Mouse (Mus musculus) limb, embryonic 13.5 days (tissue): ENCODE measurements around the gene Cd22. TPM values are rescaled to one million over a fixed set of nuclear protein-coding genes. Genes with fewer than 3 reads are reported as not detected.

Experiments used
- ATAC-seq: fragments of 200-750 bp; cut with Nextera tagmentation; 2 replicates; pipeline ENCODE4 v1.8.0; 2017; ENCODE audit warnings: low read depth, moderate number of reproducible peaks, moderate TSS enrichment; ENCODE audit not compliant: low FRiP score
- H3K27ac ChIP-seq: fragments of 300-500 bp; sonication (generic); 2 replicates; pipeline ENCODE4 v1.5.1; 2015; ENCODE audit warnings: inconsistent platforms, mild to moderate bottlenecking, moderate library complexity
- H3K27me3 ChIP-seq: fragments of 300-500 bp; sonication (generic); 2 replicates; pipeline ENCODE4 v1.6.1; 2015; ENCODE audit warnings: mild to moderate bottlenecking, inconsistent platforms
- H3K36me3 ChIP-seq: fragments of 300-500 bp; sonication (generic); 2 replicates; pipeline ENCODE4 v1.6.1; 2015; ENCODE audit warnings: inconsistent platforms, mild to moderate bottlenecking, moderate library complexity
- H3K4me1 ChIP-seq: fragments of 300-500 bp; sonication (generic); 2 replicates; pipeline ENCODE4 v1.6.1; 2015; ENCODE audit warnings: inconsistent platforms
- H3K4me2 ChIP-seq: fragments of 300-500 bp; sonication (generic); replicated peaks from 2 replicates; pipeline ENCODE4 v1.6.1; 2015; ENCODE audit warnings: inconsistent platforms, mild to moderate bottlenecking, moderate library complexity
- H3K4me3 ChIP-seq: fragments of 300-500 bp; sonication (generic); 2 replicates; pipeline ENCODE4 v1.5.1; 2015; ENCODE audit warnings: moderate library complexity, mild to moderate bottlenecking, inconsistent platforms
- H3K9ac ChIP-seq: fragments of 300-500 bp; sonication (generic); 2 replicates; pipeline ENCODE4 v1.6.1; 2015; ENCODE audit warnings: mild to moderate bottlenecking, inconsistent platforms
- H3K9me3 ChIP-seq: fragments of 300-500 bp; sonication (generic); 2 replicates; pipeline ENCODE4 v1.6.1; 2016; ENCODE audit warnings: inconsistent platforms
- WGBS: fragments of 180-500 bp; shearing (Covaris S2); methylation state at CpG from one replicate; pipeline ENCODE4 v1.1.7; 2015; 5-methylcytosine and 5-hydroxymethylcytosine counted together
- polyA plus RNA-seq: library from polyadenylated mRNA; unstranded; fragments of >200 nt; fragmentation: Nextera tagmentation; extraction: Ambion mirVana; gene quantifications from 2 replicates; pipeline ENCODE4 v1.2.1, GENCODE M21; 2015

Gene Cd22
- polyA plus RNA-seq, 1 experiment from 2014 or later, result 0.09 TPM

DNA sequence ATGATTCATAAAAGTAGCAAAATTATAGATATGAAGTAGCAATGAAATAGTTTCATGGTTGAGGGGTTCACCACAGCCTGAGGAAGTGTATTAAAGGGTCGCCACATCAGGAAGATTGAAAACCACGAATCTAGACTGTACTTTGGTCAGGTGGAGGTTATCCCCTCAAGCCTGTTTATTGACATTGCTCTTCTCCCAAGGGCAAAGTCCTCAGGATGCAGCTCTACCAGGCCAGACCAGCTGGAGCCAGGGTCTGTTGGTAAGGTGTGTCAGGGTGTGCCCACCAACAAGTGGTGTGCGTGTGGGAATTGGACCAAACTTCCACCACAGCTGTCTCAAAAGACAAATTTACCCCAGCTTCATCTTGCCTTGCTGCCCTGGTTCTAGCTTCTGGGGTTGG lies 15.1 kb upstream of the Cd22 start:
- 84% methylated on average over 3 of the region's 3 CpGs for WGBS
- ATAC-seq, result no peak
- no peak overlapping the region for H3K4me3 ChIP-seq
- H3K4me2 ChIP-seq, result no peak overlapping the region
- H3K9ac ChIP-seq, result no peak overlapping the region
- H3K27ac ChIP-seq, result no peak overlapping the region
- peaks cover 5% of the 10 kb centered on the region; the same call in 1 of the 2 replicates for H3K4me1 ChIP-seq
- H3K36me3 ChIP-seq, result no peaks in the 10 kb centered on the region
- no peaks in the 10 kb centered on the region for H3K27me3 ChIP-seq
- no peaks in the 10 kb centered on the region for H3K9me3 ChIP-seq

DNA sequence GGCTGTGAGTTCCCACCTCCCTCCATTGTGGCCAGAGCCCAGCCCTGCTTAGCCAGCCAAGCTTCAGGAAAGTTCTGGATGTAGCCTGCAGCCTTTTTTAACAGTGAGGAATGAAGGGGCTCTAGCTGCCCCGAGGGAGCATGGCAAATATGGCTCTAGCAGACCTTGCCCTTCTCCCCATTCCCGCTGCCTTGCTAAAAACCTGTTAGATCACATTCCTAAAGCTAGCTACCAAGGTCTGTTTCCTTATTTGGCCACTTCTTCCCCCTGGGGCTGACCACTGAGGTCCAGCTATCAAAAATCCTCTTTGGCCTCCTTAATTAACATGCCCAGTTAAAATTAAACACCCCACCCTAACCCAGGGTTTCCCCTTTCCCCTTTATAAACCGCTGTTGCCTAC lies 12.4 kb upstream of the Cd22 start:
- no peak overlapping the region for H3K4me2 ChIP-seq
- H3K9me3 ChIP-seq, result no peaks in the 10 kb centered on the region
- H3K27ac ChIP-seq, result no peak overlapping the region
- WGBS, result 58% methylated on average over 3 of the region's 3 CpGs
- H3K9ac ChIP-seq, result no peak overlapping the region
- no peaks in the 10 kb centered on the region for H3K27me3 ChIP-seq
- H3K4me3 ChIP-seq, result no peak overlapping the region
- H3K4me1 ChIP-seq, result no peaks in the 10 kb centered on the region
- no peaks in the 10 kb centered on the region for H3K36me3 ChIP-seq
- ATAC-seq, result no peak

DNA sequence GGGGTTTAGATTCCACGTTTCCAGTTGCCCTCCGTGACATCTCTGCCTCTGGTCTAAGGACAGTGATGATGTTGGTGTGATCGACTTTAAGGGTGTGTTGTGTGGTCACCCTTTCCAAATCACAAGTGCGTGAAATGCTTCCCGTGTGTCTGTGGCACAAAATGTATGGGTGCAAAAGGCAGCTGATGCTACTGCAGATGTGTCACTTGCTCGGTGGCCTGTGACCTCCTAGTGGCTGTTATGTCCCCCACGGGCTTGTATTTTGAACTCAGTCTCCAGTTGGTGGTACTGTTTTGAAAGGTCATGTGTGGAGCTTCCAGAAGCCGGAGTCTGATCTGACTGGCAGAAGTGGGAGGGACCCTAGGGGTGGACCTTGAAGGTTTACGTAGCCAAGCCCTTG lies 11.6 kb upstream of the Cd22 start:
- WGBS, result 79% methylated on average over 9 of the region's 9 CpGs
- Histone ChIP-seq H3K9ac (no peak overlapping the region), H3K9me3 (no peaks in the 10 kb centered on the region), H3K27me3 (no peaks in the 10 kb centered on the region), H3K4me1 (no peaks in the 10 kb centered on the region), H3K27ac (no peak overlapping the region), H3K4me3 (no peak overlapping the region), H3K4me2 (no peak overlapping the region), H3K36me3 (no peaks in the 10 kb centered on the region)
- no peak for ATAC-seq

DNA sequence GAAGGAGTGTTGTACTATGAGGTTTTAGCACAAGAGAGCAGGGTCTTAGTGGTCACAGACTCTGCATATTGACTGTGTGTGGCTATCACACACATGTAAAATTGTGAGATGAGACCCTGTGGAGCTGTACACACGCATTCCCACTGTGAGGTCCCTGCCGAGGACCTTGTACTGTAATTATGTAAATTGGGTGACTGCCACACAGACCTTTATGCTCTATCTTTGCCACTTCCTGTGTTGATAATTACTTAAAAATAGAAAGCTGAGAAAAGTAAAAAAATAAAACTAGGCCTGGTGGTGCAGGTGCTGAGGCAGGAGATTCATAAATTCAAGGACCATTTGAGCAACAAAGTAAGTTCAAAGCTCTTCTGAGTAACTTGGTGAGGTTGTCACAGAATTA lies 10.5 kb upstream of the Cd22 start:
- no peak overlapping the region for H3K4me3 ChIP-seq

DNA sequence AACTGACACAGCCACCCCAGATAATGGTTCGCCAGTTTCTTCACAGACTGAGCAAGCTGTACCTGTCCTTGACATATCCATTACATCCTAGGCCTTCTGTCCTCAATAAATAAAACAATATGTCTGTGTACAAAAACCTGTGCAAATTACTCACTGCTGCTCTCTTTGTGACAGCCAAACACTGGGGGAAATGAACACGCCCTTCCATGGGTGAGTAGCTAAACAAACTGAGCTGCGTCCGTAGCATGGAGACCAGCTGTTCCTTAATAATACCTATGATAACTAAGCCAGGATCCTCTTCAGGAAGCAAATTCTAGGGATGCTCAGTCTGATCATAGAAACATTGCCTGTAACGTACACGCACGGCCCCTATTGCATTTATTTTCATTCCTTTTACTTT lies 8.6 kb upstream of the Cd22 start:
- H3K9ac ChIP-seq, result no peak overlapping the region
- no peaks in the 10 kb centered on the region for H3K9me3 ChIP-seq
- H3K36me3 ChIP-seq, result no peaks in the 10 kb centered on the region
- H3K27ac ChIP-seq, result no peak overlapping the region
- H3K4me2 ChIP-seq, result no peak overlapping the region
- H3K4me1 ChIP-seq, result no peaks in the 10 kb centered on the region
- ATAC-seq, result no peak
- 84% methylated on average over 7 of the region's 7 CpGs for WGBS
- H3K27me3 ChIP-seq, result no peaks in the 10 kb centered on the region
- no peak overlapping the region for H3K4me3 ChIP-seq

More for the DNA sequence above, 10.5 kb upstream of the Cd22 start:
- WGBS, result 60% methylated on average over 2 of the region's 2 CpGs
- H3K36me3 ChIP-seq, result no peaks in the 10 kb centered on the region
- H3K27ac ChIP-seq, result no peak overlapping the region
- H3K9ac ChIP-seq, result no peak overlapping the region
- no peaks in the 10 kb centered on the region for H3K4me1 ChIP-seq
- no peak overlapping the region for H3K4me2 ChIP-seq
- H3K27me3 ChIP-seq, result no peaks in the 10 kb centered on the region
- no peaks in the 10 kb centered on the region for H3K9me3 ChIP-seq
- ATAC-seq, result no peak

DNA sequence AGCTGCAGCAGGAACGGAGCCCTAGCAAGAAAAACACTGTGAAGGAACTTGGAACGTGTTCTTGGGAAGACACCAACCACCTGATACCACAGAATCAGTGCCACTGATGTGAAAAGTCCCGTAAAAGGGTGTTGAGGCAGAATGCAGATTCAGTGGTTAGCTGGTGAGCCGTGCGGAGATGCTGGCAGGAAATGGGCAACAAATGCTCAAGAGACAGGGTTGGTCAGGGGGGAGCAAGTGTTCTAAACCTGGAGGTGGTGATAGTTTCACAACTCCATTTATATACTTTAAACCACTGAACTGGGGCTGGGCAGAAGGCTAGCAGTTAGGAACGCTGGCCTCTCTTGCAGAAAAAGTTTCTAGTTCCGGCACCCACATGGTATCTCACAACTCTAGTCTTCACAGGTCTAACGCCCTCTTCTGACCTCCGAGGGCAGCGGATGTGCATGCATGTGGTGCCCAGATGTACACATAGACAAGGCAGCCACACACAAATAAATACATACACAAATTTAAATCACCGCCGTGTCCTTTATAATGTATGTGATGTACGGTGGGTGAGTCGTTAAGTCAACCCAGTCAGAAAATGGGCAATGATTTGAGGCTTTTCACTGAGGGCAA lies 7.5 kb upstream of the Cd22 start:
- Histone ChIP-seq H3K9ac (no peak overlapping the region), H3K4me3 (no peak overlapping the region), H3K9me3 (no peaks in the 10 kb centered on the region), H3K4me1 (no peaks in the 10 kb centered on the region), H3K36me3 (no peaks in the 10 kb centered on the region), H3K27me3 (no peaks in the 10 kb centered on the region), H3K27ac (no peak overlapping the region), H3K4me2 (no peak overlapping the region)
- WGBS, result 78% methylated on average over 14 of the region's 14 CpGs
- no peak for ATAC-seq

DNA sequence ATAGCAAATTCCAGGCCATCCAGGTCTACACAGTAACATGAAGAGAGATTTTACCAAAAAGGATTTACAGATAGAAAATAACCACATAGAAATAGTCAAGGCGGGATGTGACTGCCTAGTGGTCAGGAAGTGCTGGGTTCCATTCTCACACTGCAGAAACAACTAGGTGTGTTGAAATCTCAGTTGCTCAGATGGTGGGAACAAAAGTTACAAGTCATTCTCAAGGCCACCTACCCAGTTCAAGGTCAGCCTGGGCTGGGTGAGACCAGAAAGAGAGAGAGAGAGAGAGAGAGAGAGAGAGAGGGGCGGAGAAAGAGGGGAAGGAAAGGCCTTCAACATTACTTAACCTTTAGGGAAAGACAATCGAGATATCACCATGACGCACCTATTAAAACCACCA lies 6.7 kb upstream of the Cd22 start:
- Histone ChIP-seq H3K27ac (no peak overlapping the region), H3K27me3 (no peaks in the 10 kb centered on the region), H3K4me3 (no peak overlapping the region), H3K36me3 (no peaks in the 10 kb centered on the region), H3K9ac (no peak overlapping the region), H3K9me3 (no peaks in the 10 kb centered on the region), H3K4me2 (no peak overlapping the region), H3K4me1 (no peaks in the 10 kb centered on the region)
- 84% methylated on average over 4 of the region's 4 CpGs for WGBS
- ATAC-seq, result no peak

DNA sequence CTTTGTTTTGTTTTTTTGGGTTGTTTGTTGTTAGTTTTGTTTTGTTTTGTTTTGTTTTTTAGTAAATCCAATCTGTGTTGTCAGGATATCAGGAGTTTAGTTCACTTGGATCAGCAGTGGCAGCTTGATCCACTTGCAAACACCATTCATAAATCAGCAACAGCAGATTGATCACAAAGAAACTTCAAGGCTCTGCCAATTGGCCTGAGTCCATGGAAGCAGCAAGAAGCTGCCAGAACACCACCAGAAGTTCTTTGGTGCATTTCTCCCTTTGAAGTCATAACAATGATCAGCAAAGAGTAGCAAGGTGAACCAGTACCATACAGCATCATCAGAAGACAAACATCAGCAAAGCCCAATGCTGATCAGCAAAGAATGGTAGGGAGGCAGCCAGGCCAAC lies 3.9 kb upstream of the Cd22 start:
- Histone ChIP-seq H3K27me3 (no peaks in the 10 kb centered on the region), H3K9me3 (no peaks in the 10 kb centered on the region)
- ATAC-seq, result no peak

DNA sequence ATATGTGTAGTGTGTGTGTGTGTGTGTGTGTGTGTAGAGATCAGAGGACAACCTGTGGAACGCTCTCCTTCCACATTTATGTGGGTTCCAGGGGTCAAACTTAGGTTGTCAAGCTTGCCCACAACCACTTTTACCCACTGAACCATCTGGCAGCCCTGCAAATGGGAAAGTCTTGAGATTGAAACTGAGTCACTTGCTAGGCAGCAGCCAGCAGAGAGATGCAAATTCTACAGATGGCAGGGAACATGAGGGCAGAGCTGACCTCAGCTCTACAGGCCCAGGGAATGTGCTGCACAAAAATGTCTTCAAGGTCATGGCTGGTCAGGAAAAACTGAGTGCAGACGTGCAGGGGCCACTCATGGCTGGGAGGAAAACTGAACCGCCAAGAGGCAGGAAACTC lies 1.2 kb upstream of the Cd22 start:
- WGBS, result 79% methylated on average over 3 of the region's 3 CpGs
- H3K9ac ChIP-seq, result no peak overlapping the region
- H3K4me3 ChIP-seq, result no peak overlapping the region
- ATAC-seq, result no peak
- no peaks in the 10 kb centered on the region for H3K36me3 ChIP-seq
- H3K4me1 ChIP-seq, result no peaks in the 10 kb centered on the region
- no peaks in the 10 kb centered on the region for H3K27me3 ChIP-seq
- H3K9me3 ChIP-seq, result no peaks in the 10 kb centered on the region
- no peak overlapping the region for H3K4me2 ChIP-seq
- H3K27ac ChIP-seq, result no peak overlapping the region

More for the DNA sequence above, 3.9 kb upstream of the Cd22 start:
- H3K4me3 ChIP-seq, result no peak overlapping the region
- H3K9ac ChIP-seq, result no peak overlapping the region
- no peaks in the 10 kb centered on the region for H3K36me3 ChIP-seq
- no peaks in the 10 kb centered on the region for H3K4me1 ChIP-seq
- no peak overlapping the region for H3K27ac ChIP-seq
- H3K4me2 ChIP-seq, result no peak overlapping the region

DNA sequence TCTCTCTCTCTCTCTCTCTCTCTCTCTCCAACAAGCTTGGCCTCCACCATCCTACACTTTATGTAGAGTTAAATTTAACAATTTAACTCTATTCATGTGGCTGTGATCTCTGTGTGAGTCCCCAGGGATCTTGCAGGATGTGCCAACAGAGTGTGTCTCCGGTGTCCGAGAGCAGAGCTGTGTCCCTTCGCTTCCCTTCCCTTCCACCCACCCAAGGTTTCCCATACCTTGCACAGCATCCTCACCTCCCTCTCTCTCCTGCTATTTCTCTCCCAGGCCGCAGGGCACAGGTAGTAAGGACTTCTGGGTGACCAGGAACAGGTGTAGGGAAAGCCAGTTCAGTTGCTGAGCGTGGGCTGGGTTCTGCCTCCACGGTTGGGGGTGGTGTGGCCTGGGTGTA lies 1.2 kb downstream of the Cd22 start:
- Histone ChIP-seq H3K4me2 (no peak overlapping the region), H3K36me3 (no peaks in the 10 kb centered on the region), H3K4me1 (no peaks in the 10 kb centered on the region), H3K4me3 (no peak overlapping the region), H3K9me3 (no peaks in the 10 kb centered on the region), H3K27ac (no peak overlapping the region), H3K27me3 (0 out of 2 replicates have a peak, but pooled peaks cover under 1% of the 10 kb centered on the region), H3K9ac (no peak overlapping the region)
- ATAC-seq, result no peak
- 78% methylated on average over 6 of the region's 6 CpGs for WGBS

DNA sequence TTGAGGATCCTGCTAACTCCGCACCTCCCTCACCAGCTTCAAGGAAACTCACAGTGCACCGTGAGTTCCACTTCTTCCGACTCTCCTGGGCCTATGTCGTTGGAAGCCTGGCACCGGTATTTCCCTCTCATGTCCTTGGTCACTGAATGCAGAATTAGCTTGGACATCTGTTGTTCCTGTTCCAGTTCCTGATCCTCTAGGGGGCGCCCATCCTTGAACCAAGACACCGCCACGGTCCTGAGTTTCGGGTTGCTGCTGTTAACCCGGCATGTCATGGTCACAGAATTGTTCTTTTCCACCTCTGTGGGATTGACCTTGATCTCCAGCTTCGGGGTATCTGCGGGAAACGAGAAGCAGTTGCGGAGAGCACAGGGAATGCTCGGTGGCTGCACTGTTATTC lies 7.1 kb downstream of the Cd22 start:
- H3K9ac ChIP-seq, result no peak overlapping the region
- H3K4me2 ChIP-seq, result peak overlapping the region; percentile 46
- H3K4me1 ChIP-seq, result no peaks in the 10 kb centered on the region
- no peaks in the 10 kb centered on the region for H3K36me3 ChIP-seq
- 17% methylated on average over 15 of the region's 15 CpGs for WGBS
- H3K4me3 ChIP-seq, result no peak overlapping the region
- ATAC-seq, result no peak
- H3K9me3 ChIP-seq, result no peaks in the 10 kb centered on the region
- H3K27ac ChIP-seq, result no peak overlapping the region
- peaks cover 16% of the 10 kb centered on the region; the same call in 1 of the 2 replicates for H3K27me3 ChIP-seq

DNA sequence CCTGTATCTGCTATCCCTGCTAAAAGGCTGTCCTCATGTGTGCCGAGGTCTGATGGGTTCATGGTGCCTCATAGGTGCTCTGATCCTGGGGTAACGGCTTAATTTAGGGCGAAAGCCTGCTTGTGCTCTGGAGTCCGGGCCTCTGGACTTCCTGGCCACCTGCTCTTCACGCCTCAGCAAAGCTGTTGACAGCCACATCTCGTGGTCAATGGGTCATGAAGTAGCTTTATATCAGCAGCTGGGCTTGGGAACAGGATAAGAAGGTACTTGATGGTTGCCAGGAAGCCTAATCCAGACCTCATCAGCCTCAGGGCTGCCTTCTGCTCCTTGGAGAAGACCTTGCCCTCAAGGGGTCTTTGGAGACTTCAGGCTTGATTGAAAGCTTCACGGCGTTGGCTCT lies 16.8 kb downstream of the Cd22 start:
- H3K4me3 ChIP-seq, result no peak overlapping the region
- 74% methylated on average over 8 of the region's 8 CpGs for WGBS
- H3K4me1 ChIP-seq, result no peaks in the 10 kb centered on the region
- no peak for ATAC-seq
- no peaks in the 10 kb centered on the region for H3K36me3 ChIP-seq
- no peaks in the 10 kb centered on the region for H3K9me3 ChIP-seq
- H3K27me3 ChIP-seq, result no peaks in the 10 kb centered on the region; the same call in 1 of the 2 replicates
- no peak overlapping the region for H3K27ac ChIP-seq
- H3K4me2 ChIP-seq, result no peak overlapping the region
- no peak overlapping the region for H3K9ac ChIP-seq

DNA sequence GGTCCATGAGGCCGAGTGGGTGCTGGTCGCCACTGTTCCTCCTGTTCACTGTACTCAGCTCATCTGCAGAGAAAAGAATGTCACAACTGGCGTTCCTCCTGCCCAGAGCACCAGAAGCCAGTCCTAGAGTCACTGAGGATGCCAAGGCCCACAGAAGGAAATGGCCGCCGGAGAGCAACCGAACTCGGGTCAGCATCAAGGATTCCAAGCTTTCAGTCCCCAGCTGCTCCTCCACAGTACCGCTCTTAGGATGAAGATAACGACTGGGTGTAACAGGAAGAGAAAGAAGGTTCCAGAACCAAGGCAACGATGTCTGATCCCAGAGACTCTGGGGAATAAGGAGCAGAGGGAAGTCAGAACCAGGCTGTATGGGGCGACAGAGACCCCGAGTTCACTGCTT lies 18.7 kb downstream of the Cd22 start, which contains the start of gene Ffar1:
TSS of gene Ffar1 (minus strand) at position 101 of the 400 bp plus-strand sequence.
- no peak within 1 kb of the TSS for H3K4me2 ChIP-seq
- no peaks in the 10 kb centered on the region for H3K9me3 ChIP-seq
- no peak for ATAC-seq
- H3K4me3 ChIP-seq, result no peak within 1 kb of the TSS
- no peaks in the 10 kb centered on the region for H3K4me1 ChIP-seq
- 86% methylated on average over 12 of the region's 12 CpGs for WGBS
- no peaks in the 10 kb centered on the region; the same call in 1 of the 2 replicates for H3K27me3 ChIP-seq
- no peaks in the 10 kb centered on the region for H3K36me3 ChIP-seq
- H3K9ac ChIP-seq, result peak within 1 kb of the TSS; percentile 13; the same call in 1 of the 2 replicates
- H3K27ac ChIP-seq, result no peak within 1 kb of the TSS
